Mouse (Mus musculus) adipocyte (in vitro differentiated cells): Measurements from ENCODE around the gene Triobp.

Experiments
- DNase-seq: peaks from one replicate; pipeline ENCODE4 v3.0.0-alpha.2; 2016; ENCODE audit warnings: low spot score

Gene Triobp

DNA sequence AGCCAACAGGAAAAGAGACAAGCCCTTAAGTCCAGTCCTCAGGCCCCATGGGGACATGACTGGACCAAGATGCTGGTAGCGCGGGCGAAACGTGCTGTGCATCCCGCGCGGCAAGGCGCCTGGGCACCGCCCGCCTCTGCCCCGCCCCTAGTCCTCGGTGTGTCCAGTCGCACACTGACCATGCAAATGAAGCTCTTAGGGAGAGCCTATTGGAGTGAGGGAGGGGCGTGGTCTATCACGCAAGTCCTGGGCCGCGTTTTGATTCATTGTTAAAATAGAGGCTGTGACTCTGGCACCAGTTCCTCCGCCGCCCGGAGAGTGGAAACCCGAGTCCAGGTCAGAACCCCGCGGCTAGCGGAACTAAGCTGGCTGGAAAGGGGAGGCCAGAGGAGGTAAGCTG lies at the start of gene Triobp:
Gene Triobp (plus strand): TSS at position 68 of the 400 bp plus-strand sequence.
- DNase-seq = peak; percentile 85

DNA sequence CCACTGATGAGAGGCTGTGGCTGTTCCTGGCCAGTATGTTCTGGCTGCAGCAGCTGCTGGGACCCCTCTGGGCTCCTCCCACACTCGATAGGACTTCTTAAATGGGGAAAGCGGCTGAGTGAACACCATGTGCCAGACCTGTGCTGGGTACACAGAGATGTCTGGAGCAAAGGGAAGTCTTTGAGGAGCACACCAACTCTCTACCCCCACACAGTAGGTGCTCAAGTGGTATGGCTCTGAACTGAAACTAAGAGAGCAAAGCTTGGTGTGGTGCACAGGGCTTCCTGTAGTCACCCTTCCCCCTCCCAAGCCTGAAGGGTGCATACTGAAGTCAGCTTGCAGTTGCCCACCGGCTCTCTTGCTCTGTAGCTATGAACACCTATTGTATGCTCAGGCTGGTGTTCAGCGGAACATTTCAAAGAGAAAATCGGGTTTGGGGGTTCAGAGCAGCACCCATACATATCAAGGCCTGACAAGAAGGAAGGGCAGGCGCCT lies 49.0 kb upstream of the Triobp start:
- DNase-seq = no peak

DNA sequence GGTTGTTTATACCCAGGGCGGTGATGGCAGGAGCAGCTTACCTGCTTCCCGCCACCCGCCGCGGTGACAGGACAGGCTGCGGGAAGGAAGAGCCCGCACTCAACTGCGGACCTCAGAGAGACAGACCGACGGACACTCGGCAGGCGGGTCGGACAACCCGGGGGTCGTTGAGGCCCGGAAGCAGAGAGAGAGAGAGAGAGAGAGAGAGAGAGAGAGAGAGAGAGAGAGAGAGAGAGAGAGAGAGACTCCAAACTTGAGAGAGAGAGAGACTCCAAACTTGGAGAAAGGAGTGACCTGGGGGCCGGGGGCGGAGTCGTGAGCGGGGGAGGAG lies 48.1 kb upstream of the Triobp start, which contains the start of gene Gm49510:
Gene Gm49510 (plus strand): TSS at position 259 of the 331 bp plus-strand sequence.
- no peak for DNase-seq

DNA sequence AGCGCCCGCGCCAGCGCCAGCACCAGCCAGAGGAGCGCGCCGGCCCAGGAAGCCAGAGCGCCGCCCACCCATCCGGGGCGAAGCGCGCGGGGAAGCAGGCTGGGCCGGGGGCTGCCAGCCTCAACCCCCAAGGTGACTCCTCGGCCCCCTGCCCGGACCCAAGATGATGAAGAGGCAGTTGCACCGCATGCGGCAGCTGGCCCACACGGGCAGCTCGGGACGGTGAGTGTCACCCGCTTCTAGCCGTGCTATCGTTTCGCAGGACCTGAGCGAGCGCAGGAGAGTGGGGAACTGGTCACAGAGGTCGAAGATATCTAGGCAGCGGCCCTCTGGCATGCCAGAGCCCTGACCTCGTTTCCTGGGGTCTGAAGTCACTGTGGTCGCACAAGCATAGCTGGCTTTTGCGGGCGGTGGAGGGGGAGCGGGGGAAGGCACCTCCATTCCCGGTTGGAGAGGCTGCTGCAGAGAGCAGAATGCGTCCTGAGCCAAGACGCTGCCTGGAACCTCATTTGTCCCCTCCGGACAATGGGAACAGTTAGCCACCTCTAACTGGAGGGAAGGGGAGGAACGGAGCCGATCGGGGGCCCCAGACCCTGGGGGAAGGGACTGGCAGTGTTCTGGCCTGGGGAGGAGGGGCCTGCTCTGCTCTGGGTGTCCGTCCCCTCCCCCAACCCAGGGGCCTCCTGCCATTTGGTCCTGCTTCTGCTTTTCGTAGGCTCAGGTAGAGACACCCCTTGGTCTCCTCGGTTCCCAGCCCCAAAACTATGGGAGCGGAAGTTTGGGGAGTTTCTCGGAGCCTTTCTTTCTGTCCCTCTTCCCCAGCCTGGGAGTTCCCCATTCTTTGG lies 47.6 kb upstream of the Triobp start, which contains the start of gene Sh3bp1:
Gene Sh3bp1 (plus strand): TSS at position 29 of the 845 bp plus-strand sequence.
- peak; percentile 56 for DNase-seq

DNA sequence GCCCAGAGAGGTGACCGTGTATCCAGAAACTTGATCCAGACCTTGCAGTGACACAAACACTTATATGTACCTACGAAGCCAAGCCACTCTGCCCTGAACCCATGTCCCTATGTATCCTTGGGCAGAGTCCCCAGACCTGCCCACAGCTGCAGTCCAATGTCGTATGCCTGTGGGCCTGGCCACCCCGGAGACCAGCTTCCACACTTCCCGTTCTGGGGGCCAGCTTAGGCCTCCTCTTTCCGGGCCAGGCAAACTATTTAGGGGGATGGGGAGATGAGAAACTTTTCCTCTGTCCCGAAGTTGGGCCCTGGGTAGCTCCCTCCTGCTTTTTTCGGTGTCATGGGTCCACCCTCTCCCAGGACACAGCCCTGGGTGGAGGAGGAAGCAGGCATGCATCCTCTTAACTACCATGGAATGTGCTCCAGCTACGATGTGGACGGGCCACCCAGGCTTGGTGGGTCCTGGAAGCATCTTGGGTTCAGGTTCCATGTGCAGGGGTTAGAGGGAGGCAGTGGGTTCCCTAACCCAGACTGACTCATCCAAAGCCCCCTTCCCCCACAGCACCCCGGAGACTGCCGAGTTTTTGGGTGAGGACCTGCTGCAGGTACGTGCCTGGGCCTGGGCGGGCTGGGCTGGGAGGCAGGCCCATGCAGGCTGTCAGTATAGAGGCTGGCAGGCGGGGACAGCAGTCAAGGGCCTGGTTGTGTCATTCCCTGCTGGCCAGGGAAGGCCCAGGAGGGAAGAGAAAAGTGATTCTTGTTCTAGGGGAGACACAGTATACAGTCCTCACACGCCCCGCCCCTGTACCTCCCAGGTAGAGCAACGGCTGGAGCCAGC lies 46.7 kb upstream of the Triobp start:
- DNase-seq = no peak

DNA sequence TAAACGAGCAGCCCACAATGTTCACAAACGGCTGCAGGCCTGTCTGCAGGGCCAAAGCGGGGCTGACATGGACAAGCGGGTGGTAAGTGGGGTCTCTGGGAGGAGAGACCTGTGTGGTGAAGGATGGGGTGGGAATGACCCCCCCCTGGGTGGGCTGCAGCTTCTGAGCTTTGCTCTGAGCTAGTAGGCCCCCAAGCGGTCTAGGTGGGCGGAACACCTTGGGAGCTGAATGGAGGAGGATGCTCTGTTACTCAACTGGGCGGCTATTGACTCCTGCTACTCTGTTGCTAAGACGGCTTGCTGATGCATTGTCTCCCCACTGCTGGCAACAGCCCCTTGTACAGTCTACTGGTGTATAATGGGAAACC lies 46.1 kb upstream of the Triobp start:
- DNase-seq = no peak

DNA sequence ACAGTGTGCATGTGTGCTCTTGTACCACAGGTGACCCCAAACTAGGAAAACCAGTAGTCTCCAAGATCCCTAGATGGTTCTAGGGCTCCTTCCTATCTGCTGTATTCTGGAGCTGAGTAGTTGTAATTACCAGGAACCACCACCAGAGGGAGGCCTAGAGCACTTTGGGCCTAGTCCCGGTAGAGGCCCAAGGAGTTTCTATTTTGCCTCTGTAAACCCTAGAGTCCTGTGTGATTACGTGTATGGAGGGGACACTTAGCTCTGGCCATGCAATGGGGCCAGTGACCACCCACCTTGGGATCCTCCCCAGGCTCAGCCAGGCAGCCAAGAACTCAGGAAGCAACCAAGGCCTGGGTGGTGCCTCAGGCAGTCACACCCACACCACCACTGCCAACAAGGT lies 44.3 kb upstream of the Triobp start:
- DNase-seq = peak; percentile 89

DNA sequence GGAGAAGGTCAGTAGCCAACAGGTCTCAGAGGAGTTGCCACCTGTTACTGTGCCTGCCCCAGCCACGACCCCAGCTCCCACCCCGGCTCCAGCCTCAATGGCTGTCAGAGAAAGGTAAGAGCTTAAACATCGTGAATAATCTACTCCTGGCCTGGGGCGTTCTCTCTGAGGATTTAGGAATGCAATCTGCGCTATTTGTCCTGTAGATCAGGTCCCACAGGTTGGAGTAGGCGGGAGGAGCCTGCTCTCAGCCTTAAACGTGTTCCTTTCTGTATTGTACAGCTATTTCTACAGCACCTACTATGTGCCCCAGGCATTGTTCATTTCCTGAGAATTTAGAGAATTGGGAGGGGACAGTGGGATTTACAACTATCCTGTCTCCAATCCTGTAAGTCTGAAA lies 39.1 kb upstream of the Triobp start:
- no peak for DNase-seq

DNA sequence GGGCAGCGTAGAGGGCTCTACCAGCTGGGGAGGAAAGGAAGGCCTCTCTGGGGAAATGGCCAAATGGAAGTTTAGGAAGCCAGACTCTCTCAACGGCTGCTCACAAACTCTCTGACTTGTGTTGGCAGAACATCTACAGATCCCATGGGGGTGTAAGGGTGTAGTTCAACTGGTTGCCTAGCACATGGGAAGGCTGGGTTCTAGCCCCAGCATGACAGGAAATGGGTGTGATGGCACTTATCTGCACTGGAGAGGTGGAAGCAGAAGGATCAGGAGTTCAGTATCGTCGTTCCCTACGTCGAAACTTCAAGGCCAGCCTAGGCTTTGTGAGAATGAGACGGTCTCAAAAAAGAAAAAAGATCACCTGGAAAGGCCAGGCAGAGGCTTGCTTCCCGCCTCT lies 38.5 kb upstream of the Triobp start:
- no peak for DNase-seq

DNA sequence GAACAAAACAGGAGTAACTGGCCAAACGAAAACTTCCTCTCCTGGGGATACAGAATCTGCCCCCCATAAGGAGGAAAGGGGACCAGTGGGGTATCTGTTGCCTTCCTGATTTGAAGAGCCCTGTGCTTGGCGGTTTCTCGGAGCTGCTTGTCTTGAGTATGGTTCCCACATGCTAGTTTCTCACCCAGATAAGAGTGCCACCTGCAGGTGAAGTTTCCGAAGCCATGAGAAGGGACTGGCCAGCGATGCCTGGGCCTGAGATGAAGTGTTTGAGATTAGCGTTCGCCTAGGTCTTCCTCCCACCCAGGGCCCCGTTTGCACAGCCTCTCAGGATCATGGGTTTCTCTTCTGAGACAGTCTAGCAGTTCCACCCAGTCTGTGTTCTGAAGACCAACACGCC lies 35.5 kb upstream of the Triobp start:
- no peak for DNase-seq

DNA sequence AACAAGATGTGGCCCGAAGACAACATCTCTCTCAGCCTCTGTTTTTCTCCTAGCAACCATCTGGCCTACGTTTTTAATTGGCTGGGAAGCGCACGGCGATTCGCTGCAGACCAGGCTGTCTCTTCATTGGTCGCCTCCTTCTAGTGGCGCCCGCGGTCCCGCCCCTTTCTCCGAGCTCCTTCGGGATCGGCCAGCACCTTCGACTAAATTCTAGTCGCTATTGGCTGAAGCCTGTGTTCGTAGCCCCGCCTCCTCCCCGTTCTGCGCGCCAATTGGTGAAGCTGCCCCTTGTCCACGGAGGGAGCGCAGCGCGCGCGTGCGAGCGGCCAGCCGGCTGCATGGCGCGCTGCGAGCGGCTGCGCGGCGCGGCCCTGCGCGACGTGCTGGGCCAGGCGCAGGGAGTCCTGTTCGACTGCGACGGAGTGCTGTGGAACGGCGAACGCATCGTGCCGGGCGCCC lies 33.9 kb upstream of the Triobp start, which contains the start of gene Pdxp:
Gene Pdxp (plus strand): TSS at position 288 of the 459 bp plus-strand sequence.
- DNase-seq = peak; percentile 98

DNA sequence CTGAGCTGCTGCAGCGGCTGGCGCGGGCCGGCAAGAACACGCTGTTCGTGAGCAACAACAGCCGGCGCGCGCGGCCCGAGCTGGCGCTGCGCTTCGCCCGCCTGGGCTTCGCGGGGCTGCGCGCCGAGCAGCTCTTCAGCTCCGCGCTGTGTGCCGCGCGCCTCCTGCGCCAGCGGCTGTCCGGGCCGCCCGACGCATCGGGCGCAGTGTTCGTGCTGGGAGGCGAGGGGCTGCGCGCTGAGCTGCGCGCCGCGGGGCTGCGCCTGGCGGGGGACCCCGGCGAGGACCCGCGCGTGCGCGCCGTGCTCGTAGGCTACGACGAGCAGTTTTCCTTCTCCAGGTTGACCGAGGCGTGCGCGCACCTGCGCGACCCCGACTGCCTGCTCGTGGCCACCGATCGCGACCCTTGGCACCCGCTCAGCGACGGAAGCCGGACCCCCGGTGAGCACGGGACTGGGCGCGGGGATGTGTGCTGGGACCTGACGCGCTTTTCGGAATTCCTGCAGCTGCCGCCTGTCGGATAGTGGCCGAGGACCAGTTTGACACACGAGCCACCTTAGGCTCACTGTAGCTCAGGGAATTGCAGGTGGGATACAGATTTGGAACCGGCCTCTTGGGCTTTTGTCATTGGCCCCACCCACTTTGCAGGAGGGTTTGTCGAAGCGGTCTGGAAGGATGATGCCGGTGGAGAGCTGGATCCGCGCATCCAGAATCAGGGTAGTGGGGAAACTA lies 33.3 kb upstream of the Triobp start:
- no peak for DNase-seq

DNA sequence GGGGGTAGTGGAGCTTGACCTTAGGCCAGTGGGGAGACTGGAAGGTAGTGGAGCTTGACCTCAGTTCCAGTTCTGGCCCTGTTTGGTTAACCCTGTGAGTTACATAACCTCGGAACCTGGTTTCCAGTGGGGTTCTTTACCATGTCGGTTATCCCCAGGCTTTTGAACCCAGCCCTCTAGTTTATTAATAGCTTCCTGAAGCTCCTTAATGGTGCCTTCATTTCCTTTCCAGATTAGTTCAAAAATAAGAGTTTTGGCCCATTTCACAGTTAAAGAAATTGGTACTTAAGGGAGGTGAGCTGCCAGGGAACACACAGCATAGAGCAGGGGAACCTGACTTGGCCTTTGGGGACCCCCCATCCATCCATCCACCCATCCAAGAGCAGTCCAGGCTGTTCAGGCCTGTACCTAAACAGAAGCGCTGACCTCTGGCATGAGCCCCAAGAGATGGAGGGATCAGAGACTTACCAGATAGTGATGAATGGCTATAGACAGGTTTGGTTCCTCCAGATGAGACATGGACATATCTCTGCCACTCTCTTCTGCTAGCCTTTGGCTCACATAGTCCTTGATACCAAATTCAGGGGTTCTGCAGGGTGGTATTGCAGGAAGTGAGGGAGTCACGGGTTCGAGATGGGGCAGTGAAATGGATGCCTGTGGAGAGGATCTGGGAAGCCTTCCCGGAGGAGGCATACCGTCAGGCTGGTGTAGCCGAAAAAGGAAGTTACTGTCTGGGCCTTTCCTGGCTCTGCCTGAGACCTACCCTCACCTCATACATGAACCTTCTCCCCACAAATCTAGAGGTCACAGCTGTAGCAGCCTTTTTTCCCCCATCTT lies 32.5 kb upstream of the Triobp start:
- no peak for DNase-seq

DNA sequence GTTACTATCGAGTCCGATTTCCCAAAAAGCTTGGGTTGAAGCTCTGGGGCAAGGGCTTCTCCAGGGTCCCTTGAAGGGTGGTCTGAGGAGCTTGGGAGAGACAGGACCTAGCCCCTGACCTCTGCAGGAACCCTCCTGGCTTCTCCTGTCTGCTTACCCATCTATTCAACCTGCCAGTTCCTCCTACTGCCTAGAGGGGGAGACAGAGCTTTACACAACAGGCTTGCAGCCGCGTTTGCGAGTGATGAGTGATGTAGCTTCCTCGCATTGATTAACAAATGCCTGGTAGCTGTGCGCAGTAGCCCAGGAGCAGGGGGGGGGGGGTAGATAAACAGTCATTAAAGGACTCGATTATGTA lies 31.9 kb upstream of the Triobp start:
- DNase-seq = peak; percentile 83

DNA sequence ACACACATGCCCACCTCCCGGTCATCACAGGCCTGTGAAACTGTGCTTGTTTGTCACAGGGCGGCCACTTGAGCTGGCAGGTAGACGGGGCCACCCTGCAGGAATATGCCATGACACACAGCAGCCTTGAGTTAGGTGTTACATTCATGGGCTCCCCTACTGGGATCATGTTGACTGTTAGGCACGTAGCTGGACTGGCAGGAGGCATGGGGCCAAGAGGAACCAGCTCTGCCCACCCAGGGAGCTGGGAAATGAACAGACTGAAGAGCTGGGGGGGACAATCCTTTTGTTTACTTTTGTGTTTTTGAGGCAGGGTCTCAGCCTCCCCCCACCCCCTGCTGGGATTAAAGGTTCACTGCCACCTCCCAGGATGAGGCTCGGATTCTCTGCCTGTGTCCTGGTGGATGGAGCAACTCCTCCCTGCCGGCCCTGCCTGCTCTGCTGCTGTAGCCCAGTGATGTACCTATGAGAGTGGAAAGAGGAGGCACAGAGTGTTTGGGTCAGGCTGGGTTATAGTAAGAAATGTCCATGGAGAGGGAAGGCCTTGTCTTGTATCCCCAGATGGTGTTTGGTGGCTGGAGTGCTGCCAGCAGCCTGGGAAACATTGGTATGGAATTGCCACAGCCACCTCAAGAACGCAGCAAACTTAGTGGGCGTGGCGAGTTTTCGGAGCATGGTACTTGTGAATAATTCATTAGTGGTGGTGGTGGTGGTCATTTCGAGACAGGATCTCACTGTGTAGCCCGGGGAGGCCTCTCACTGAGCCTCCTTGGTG lies 31.3 kb upstream of the Triobp start:
- no peak for DNase-seq

DNA sequence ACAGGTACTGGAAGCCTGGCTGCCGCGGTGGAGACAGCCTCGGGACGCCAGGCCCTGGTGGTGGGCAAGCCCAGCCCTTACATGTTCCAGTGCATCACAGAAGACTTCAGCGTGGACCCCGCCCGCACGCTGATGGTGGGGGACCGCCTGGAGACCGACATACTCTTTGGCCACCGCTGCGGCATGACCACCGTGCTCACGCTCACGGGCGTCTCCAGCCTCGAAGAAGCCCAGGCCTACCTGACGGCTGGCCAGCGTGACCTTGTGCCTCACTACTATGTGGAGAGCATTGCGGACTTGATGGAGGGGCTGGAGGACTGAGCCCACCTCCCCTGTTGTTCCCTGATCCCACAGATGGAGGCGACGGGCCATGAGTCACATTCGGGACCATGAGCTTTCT lies 29.4 kb upstream of the Triobp start:
- no peak for DNase-seq

DNA sequence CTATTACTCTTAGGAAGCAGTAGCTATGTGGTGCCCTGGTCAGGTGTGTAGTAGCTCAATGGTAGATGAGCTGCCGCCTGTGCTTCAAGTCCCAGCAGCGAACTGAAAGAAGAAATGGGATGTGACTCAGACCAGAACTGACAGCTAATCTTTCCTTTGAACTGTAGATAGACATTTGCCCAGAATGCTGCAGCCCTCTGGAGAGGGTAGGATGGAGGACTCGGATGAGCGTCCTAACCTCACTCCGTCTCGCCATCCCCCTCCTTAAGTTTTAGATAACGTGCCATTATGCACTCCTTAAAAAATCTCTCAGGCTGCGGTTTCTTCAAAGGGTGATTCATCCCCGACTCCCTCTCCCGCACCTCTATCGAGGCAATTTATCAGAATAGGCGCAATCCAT lies 27.6 kb upstream of the Triobp start:
- DNase-seq = no peak

DNA sequence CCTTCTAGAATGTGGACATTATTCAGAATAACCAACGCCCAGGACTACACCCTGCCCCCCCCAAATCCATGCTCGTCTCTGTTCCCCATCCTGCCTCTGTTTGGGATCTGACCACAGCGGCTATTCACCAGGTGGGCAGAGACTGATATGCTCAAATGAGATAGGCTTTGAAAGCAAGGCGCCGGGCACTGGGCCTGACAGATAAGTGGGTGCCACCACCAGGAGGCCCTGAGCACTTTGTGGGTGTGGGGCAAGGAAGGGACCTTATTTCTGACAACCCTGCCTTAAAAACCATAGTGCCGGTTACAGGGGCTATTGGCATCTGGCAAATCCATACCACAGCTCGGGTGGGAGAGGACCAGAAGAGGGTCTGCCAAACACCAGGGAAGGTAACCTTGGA lies 24.8 kb upstream of the Triobp start:
- no peak for DNase-seq

DNA sequence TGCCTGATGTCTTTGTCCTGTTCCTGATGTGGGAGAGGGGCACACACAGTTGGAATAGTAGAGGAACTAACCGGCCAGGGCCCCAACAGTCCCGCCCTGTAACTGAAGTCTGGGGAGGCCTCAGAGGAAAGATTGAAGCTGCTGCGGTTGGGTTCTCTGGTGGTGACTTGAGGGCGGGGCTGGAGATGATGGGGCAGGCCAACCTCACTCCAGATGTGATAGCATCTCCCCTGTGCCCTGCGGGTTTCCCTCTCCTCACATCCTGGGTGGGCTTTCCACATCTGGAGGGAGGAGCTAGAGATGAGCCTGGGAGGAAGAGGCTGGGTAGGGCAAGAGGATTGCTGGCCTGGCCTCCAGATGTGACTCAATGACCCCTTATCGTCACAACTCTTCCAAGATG lies 23.9 kb upstream of the Triobp start:
- no peak for DNase-seq

DNA sequence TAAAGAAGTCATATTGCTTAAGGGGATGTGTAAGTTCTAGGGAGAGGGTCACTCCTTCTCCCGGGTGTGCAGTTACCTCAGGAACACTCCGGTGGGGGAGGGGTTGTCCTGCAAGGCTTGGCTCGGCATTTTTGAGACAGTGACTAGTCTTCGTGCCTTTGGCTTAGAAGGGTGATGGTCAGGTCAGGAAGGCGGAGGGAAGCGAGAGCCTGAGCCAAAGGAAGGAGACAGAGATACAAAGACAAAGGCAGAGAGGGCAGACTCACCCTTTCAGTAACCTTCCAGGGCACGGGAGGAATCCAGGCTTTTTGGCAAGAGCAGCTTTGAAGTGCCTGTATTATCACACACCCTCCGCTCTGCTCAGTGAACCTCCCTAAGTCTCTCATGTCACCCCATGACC lies 22.4 kb upstream of the Triobp start:
- DNase-seq = peak; percentile 38
